Mouse (Mus musculus) liver, embryonic 18 days (tissue): ENCODE results near the gene Ang. TPM values are rescaled to one million over a fixed set of nuclear protein-coding genes. Genes with fewer than 3 reads are reported as not detected.

Experiments
- polyA plus RNA-seq: library from polyadenylated mRNA; depleted of rRNA; stranded (reverse); fragments of >200 nt; gene quantifications from 2 replicates; pipeline ENCODE4 v1.2.3, GENCODE M21; 2012; rRNA removed

Gene Ang
- polyA plus RNA-seq, result 11.6 and 17.1 TPM in 2 replicates

DNA sequence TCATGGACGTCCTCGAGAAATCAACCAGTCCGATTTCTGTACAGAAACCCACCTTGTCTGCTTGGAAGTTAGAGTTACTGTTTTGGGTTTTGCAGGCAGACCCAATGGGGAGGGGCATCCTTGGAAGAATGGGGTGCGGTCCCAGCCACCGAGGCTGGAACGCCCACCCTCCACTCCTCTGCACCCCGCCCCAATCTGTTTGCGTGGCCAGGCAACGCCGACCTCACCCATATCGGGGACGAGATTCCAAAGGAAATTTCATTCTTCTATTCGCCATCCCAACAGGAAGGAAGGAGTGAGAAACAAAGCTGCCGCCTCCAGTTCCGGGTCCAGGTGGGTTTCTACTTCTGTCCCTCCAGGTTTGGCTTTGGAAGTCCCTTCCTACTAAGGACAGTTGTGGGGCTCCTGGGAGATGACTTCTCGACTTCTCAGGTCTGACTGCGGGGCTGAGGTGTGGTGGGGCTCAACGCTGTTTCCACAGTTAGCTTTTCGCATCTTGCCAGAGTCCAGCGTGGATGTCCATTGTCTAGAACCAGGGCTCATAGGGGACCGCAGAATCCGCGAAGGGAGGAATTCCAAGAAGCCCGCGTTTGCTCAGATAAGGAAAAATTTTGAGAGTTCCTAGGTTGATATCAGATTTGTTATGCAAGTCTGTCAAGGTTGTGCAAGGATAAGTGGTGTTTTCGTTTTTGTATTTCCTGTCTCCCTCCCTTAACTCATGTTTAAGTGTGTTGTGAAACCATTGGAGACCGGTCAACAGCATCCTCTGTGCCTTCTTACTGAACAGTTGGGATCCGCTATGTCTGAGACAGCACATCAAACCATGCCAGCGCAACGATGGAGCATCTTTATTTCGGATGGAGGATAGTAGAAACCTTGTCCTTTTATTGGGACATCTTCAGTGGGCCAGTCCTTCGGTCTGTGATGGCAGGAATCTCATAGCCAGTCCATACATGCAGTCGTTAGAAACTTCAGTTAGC, at the start of gene Ang, which contains the start of gene Rnase4:
TSS of gene Ang (plus strand) at position 230 of the 980 bp plus-strand sequence.
TSS of gene Rnase4 (plus strand) at position 157 of the 980 bp plus-strand sequence.

DNA sequence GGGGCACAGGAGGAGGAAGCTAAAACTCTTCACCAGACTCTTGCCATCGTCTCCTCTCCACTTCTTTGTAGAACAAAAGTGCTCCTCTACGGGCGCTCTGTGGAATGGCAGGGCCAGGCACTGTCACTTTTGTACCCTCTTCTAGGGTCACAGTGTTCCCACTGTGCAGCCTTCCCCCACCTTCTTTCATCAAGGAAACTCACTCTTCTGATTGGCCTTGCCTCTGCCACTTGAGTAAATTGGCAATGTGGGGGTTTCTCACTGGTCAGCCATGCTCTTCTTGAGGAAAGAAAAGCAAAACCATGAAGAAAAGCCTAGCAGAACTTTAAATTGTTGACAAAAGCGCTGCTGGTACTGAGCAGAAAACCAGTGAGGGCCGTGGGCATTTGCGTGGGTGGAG, 49.2 kb upstream of the Ang start, which contains the start of gene Rnase9:
TSS of gene Rnase9 (minus strand) at position 101 of the 400 bp plus-strand sequence.

DNA sequence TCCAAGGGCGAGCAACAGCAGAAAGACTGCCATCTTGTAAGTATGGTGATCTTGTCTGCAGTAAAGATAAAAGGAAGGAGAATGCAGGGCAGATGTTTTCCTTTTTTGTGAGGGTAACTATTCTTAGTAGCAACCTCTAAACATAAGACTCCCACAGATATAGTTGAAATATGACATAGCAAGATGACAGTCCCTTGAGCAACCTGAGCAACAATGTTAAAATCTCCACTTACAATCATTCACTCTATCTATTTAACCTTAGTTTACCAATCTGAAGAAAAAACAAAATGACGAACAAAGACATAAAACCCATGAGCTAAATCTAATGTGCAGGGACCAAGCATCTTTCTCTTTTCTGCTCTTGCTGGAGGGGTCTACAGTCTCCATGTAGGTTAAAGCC, 40.9 kb upstream of the Ang start, which contains the start of gene Rnase11:
TSS of gene Rnase11 (minus strand) at position 101 of the 400 bp plus-strand sequence.

DNA sequence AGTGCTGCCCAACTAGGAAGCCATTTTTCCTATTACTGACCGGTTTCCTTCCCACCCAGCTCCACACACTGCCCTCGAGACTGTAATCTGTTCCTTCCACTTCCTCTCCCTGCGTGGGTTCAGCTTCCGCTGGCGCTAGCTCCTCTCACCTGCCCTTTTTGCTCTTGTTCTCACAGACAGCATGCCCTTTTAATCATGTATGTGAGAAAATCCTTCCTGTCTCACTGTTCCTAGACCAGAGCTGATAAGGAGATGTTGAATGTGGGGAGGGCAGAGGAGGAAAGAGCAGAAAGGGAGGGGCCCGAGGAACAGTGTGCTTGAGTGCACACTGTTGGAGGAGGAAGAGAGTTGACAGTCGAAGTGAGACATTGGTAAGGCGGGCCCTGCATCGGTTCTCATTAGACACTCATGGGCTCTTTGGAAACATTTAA, 33.5 kb upstream of the Ang start, which contains the start of gene Rnase12:
TSS of gene Rnase12 (minus strand) at position 261 of the 431 bp plus-strand sequence.

DNA sequence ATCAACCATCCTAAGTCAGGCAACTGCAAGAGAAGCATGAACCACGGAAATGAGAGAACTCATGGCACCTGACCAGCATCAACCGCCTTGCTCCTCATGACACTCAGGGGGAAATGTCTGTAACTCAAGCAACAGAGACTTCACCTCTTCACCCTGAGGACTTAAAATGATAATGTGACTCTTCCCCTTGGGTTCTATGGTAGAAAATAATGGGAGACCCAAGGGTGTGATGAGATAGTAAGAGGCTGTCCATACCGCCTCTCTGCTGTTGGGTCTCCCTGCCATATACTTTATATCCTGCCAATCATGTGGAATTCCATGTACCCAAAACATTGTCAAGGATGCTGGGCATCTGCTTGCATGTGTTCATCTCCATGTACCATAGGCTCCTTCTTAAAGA, 16.6 kb upstream of the Ang start, which contains the start of gene Olfr750:
TSS of gene Olfr750 (minus strand) at position 101 of the 400 bp plus-strand sequence.

DNA sequence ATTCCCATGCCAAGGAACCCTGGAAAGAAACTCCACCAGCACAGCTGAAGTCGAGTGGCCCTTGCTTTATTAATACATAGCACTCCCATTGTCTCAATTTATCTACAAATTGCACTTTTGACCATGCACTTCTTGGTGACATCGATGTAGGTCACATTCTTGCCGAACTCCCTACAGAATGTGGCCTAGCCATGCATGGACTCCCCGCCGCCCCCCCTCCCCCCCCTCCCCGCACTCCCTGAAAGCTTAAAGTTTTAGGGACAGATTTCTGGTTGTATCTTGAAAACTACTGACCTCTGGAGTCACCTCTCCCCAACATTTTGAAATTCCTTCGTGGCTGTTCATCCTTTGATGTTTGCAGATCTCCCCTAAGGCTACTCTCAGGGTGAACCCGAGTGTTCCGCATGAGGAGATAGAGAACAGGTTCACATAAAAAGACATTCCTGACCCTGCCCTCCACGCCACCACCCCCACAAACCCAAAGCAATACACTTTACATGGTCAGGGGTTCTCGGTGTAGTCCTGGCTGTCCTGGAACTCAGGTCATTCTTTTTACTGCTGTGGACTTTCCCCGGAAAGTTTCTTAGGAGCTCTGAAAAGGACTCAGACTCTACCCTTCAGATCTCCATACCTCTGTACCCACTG, 23.1 kb downstream of the Ang start, which contains the start of gene Eddm3b:
TSS of gene Eddm3b (plus strand) at position 511 of the 645 bp plus-strand sequence.

DNA sequence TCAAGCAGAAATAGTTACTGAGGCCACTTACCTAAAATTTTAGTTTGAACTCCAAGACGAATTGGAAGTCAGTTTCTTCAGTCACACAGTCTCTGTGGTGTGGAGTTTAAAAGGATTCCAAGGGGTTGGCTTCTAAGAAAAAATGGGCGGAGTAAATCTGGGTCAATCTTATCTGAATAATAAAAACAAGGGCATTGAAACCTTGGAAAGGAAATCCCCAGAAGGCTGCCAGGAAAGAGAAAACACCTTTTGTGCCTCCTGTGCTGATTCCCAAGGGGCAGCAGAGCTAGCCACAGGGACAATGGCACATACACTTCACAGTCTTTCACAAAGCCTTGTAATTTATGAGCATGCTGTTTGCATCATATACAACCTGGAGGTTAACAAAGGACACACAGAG, 55.7 kb downstream of the Ang start, which contains the start of gene Rnase1:
TSS of gene Rnase1 (minus strand) at position 101 of the 400 bp plus-strand sequence.

Other genes starting within 250 kb of the Ang start
- gene Tep1, start 220.6 kb upstream of the Ang start, polyA plus RNA-seq, result 5.7 and 6.0 TPM in 2 replicates
- 0.11 and 0.28 TPM in 2 replicates for gene Klhl33, start 193.6 kb upstream of the Ang start, polyA plus RNA-seq
- 40.4 and 47.9 TPM in 2 replicates for gene Osgep, start 166.3 kb upstream of the Ang start, polyA plus RNA-seq
- gene Apex1, start 166.2 kb upstream of the Ang start, polyA plus RNA-seq, result 44.1 and 50.6 TPM in 2 replicates
- 35.0 and 41.2 TPM in 2 replicates for gene Pip4p1, start 160.3 kb upstream of the Ang start, polyA plus RNA-seq
- gene Pnp, start 160.1 kb upstream of the Ang start, polyA plus RNA-seq, result 121 and 139 TPM in 2 replicates
- 103 and 127 TPM in 2 replicates for gene Gm49342, start 146.6 kb upstream of the Ang start, polyA plus RNA-seq
- gene Pnp2, start 135.2 kb upstream of the Ang start, polyA plus RNA-seq, result 6.7 and 8.1 TPM in 2 replicates
- 0.02 and 0.05 TPM in 2 replicates for gene Rnase10, start 83.4 kb upstream of the Ang start, polyA plus RNA-seq
- gene Rnase9, start 49.3 kb upstream of the Ang start, polyA plus RNA-seq, result not detected in 2 replicates
- gene Rnase11, start 41.0 kb upstream of the Ang start, polyA plus RNA-seq, result 0.06 TPM in 1 of 2 replicates, not detected in the other
- gene Rnase12, start 33.5 kb upstream of the Ang start, polyA plus RNA-seq, result 1.3 and 1.7 TPM in 2 replicates
- gene Olfr750, start 16.7 kb upstream of the Ang start, polyA plus RNA-seq, result not detected in 2 replicates
- gene Rnase4, start 73 bp upstream of the Ang start, polyA plus RNA-seq, result 29.7 and 48.3 TPM in 2 replicates
- not detected in 2 replicates for gene Eddm3b, start 23.3 kb downstream of the Ang start, polyA plus RNA-seq
- gene Rnase6, start 32.8 kb downstream of the Ang start, polyA plus RNA-seq, result 2.6 and 4.3 TPM in 2 replicates
- gene Rnase1, start 55.6 kb downstream of the Ang start, polyA plus RNA-seq, result 0.07 and 0.82 TPM in 2 replicates
- gene Rnase2b, start 71.1 kb downstream of the Ang start, polyA plus RNA-seq, result not detected in 2 replicates
- gene Ang2, start 108.0 kb downstream of the Ang start, polyA plus RNA-seq, result not detected in 2 replicates
- gene Ear14, start 112.2 kb downstream of the Ang start, polyA plus RNA-seq, result not detected in 2 replicates
- not detected in 2 replicates for gene Rnase2a, start 165.0 kb downstream of the Ang start, polyA plus RNA-seq